Mouse (Mus musculus): ENCODE data around the gene Snx1.

Gene Snx1

GRCm38 (mm10) chr9:66090593-66091244 is 35.7 kb downstream of the Snx1 start:
- CTCF ChIA-PET: no interaction called here

DNA sequence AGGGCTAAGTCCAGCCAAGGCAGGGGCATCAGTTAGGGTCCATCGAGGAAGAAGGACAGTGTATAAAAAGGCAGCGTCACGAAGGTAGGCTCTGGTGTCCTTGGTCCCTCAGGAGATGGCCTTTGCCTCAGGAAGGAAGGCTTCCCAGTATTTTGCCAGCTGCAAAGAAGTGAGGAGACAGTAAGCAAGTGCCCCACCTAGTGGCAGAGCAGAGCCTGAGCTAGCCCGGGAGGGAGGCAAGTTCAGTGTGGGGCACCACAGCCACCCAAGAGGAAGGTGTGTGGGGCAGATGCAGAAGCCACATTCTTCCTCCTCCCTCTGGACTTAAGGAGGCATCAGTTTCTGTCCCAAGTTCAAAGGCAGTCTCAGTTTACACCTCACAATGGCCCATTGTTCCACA is 38.0 kb downstream of the Snx1 start:
- CTCF ChIA-PET: no interaction called here

- CTCF ChIA-PET: no interaction called here
Observed at GRCm38 (mm10) chr9:66087062-66087461, 39.3 kb downstream of the Snx1 start.

DNA sequence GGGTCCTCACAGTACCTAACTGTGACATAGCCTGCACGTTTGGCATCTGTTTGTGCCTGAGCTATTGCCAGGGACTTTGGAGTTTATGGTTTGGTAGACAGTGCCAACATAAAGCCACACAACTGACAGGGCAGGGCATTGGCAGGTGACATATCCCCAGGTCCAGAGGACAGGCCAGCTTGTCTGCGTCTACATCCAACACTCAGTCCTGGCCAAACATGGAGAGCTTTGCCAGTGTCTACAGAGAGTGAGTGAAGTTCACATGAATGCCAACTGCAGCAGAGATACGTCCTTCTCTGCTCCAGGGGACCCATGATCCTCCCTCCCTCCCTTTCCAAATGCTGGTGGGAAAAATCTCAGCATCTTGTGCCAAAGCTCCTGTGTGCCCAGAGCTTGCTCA is 42.2 kb downstream of the Snx1 start:
- CTCF ChIA-PET: no interaction called here

GRCm38 (mm10) chr9:66081999-66082398 is 44.4 kb downstream of the Snx1 start:
- CTCF ChIA-PET: no interaction called here

GRCm38 (mm10) chr9:66080804-66081459 is 45.5 kb downstream of the Snx1 start:
- CTCF ChIA-PET: no interaction called here

DNA sequence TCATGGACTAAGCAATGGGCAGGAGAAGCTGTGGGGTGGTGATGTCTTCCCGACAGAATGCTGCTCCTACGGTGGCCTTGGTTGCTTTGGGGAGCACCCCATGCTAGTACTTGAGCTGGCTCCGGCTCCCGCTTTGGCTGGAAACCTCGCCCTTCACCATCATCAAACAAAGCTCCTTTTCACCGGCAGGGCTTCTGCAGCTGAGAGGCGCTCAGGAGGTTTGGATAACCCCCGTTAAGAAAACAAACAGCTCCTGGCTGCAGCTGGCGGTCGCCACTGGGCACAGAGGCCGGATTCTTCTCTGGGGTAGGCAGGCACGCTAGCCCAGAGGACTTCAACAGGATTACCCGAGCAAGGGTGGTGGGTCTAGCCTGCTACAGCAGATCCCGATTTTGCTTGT is 47.9 kb downstream of the Snx1 start:
- CTCF ChIA-PET: no interaction called here

DNA sequence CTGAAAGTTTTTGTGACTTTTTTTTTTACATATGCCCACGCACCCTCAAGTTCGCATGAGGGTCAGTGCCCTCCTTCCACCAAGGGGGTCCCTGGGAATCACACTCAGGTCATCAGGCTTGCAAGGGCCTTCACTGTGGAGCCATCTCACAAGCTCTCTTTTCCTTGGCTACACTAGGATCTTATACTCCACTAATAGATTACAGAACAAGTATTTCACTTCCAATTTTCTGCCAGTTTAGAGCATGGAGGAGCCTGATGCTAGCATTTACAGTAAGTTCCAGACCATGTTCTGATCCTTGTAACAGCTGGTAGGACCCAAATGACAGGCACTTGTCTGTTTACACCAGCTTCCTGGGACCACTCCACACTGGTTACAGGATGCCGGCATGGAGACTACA is 48.3 kb downstream of the Snx1 start:
- CTCF ChIA-PET: no interaction called here

GRCm38 (mm10) chr9:66072754-66073153 is 53.6 kb downstream of the Snx1 start:
- CTCF ChIA-PET: no interaction called here

DNA sequence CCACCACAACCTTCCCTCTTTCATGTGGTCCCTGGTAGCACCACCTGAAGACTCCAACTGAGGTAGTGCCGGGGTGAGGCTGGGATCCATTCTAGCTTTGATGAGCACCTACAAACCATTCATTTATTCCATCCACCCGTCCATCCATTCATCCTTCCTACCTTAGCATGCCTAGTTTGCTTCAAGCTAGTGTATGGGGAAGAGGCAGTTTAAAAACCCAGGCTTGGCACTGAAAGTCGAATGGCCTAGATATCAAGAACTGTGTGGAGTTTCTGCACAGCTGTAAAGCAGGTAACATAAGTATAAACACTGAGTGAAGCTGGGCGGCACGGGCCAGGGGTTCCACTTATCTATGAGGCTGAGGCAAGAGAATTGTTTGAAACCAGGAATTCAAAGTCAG is 56.2 kb downstream of the Snx1 start:
- CTCF ChIA-PET: no interaction called here

GRCm38 (mm10) chr9:66069583-66069982 is 56.8 kb downstream of the Snx1 start, which contains the start of gene Snx22:
TSS of gene Snx22 (minus strand) at chr9:66069719.
- CTCF ChIA-PET: no interaction called here

DNA sequence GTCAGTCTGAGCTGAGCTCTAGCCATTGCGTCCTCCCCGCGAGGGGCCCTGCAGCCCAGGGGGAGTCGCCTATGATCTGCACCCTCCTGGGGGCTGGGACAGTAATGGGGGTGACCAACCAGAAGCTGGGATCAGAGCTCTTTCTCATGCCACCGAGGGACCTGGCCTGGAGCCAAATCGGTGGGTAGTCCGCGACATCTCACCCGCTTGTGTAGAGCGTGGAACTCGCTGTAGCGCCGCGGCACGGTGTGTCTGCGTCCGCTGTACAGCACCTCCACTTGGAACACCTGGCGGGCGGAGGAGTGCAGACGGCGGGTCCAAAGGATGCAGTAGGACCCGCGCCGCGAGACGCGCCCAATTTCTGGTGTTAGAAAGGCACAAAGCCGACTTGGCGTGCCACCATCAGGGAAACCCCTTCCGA is 57.4 kb downstream of the Snx1 start:
- CTCF ChIA-PET: no interaction called here

DNA sequence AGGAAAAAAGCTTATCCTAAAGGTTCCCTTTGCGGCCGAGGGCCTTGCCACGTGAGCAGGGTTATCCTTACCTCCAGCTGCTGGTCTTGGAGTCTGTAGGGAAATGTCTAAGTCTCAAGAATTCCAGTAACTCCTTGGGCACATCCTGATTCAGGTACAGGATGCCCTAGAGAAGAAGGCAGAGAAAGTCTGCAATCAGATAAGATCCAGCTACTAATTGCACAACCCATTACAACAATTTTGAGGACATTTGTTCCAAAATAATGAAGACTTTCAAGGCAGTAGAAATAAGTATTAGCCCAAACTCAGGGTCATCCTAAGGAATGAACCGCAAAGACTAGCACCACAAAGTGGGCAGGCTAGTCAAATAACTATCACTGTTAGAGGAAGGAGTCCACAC is 58.3 kb downstream of the Snx1 start:
- CTCF ChIA-PET: no interaction called here

DNA sequence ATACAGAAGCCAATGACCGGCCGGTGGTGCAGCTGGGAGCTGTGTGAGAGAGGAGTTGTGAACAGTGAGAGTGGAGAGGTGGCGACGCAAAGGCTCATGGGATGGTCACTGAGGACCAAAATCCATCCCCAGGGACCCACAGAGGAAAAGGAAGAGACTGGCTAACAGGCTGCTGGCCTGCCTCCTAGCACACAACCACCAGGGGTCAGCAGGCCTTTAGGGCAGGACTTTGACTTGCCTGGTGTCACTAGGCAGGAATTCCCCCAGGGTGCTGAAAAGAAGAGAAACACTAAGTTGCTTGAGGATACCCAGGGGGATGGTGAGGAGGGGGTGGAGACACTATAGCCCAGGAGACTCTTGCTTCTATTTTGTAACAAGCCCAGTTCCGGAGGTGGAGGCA is 58.8 kb downstream of the Snx1 start:
- CTCF ChIA-PET: no interaction called here

DNA sequence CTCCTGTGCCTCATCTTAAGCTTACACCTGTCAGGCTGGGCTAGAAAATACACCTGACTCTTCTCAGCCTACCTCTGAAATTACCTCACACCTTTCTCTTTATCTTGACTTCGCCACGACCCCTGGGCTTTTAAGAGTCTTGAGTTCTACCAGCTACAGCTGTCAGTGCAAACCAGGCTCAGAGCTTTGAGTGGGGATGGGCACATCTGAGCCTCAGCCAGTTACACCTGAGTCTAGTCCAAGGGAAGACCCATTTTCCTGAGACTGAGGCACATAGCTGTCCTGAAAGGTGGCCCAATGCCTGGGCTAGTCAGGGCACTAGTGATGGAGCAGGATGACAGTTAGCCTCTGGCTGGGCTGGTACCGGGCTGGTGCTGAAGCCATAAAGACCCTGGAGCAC is 59.6 kb downstream of the Snx1 start:
- CTCF ChIA-PET: interaction anchor here (0.6 kb wide), 1 partner anchor 542 kb away, joined by 3 read pairs; no protein-coding TSS in a partner anchor

GRCm38 (mm10) chr9:66064316-66064715 is 62.1 kb downstream of the Snx1 start:
- CTCF ChIA-PET: no interaction called here

GRCm38 (mm10) chr9:66063446-66063845 is 62.9 kb downstream of the Snx1 start:
- CTCF ChIA-PET: no interaction called here

DNA sequence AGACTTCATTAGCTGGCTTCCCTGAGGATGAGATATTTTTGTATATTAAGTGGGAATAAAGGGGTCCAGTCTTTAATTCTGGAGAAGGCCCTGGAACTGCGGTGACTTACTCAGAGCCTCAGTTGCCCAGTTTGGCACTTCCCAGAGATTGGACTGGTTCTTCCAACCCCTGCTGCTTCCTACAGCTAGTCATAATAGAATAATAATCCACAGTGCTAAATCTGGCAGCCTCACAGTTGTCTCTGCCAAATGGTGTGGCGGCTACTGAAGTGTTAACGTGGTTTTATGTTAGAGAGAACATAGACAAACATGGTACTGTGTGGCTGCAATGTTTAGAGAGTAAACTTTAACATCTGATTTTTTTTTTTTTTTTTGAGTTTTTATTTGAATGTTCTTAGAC is 64.7 kb downstream of the Snx1 start:
- CTCF ChIA-PET: interaction anchor here (0.5 to 0.6 kb wide), 2 partner anchors 24 to 806 kb away, joined by 3 read pairs; no protein-coding TSS in a partner anchor

- CTCF ChIA-PET: interaction anchor here (0.6 kb wide), 3 partner anchors 21 to 299 kb away, joined by 3 to 6 read pairs (median 4); no protein-coding TSS in a partner anchor
Observed at GRCm38 (mm10) chr9:66060986-66061385, 65.4 kb downstream of the Snx1 start.

GRCm38 (mm10) chr9:66060308-66060647 is 66.1 kb downstream of the Snx1 start:
- CTCF ChIA-PET: interaction anchor here (0.6 kb wide), 2 partner anchors 21 to 300 kb away, joined by 3 to 6 read pairs; no protein-coding TSS in a partner anchor

GRCm38 (mm10) chr9:66059583-66060307 is 66.6 kb downstream of the Snx1 start, which contains the start of gene Ppib:
TSS of gene Ppib (plus strand) at chr9:66060222.
- CTCF ChIA-PET: no interaction called here

GRCm38 (mm10) chr9:66053620-66054019 is 72.8 kb downstream of the Snx1 start:
- CTCF ChIA-PET: interaction anchor here (0.8 kb wide), 1 partner anchor 23 kb away, joined by 8 read pairs; no protein-coding TSS in a partner anchor

- CTCF ChIA-PET: interaction anchor here (0.7 to 0.8 kb wide), 2 partner anchors 22 to 53 kb away, joined by 3 to 8 read pairs; no protein-coding TSS in a partner anchor
Observed at GRCm38 (mm10) chr9:66052731-66053130, 73.7 kb downstream of the Snx1 start.

Data from spleen, embryonic (tissue).